Mouse (Mus musculus) regulatory T cell (primary cell): Measurements from ENCODE around the gene Pla2g4c.

Source experiments
- in situ Hi-C: fragments of 300-600 bp; cut with MboI, MseI; formaldehyde crosslinking; loops from one replicate; pipeline ENCODE4 v1.15.1; 2025; ENCODE audit warnings: high pct_unique_total_duplicates

The Pla2g4c gene

GRCm38 (mm10) chr7:13355943-13356342 lies 31.5 kb downstream of the Pla2g4c start:
- in situ Hi-C loops: loop anchor here (25.0 kb wide), 1 partner anchor 956 kb away; no protein-coding TSS in a partner anchor

DNA sequence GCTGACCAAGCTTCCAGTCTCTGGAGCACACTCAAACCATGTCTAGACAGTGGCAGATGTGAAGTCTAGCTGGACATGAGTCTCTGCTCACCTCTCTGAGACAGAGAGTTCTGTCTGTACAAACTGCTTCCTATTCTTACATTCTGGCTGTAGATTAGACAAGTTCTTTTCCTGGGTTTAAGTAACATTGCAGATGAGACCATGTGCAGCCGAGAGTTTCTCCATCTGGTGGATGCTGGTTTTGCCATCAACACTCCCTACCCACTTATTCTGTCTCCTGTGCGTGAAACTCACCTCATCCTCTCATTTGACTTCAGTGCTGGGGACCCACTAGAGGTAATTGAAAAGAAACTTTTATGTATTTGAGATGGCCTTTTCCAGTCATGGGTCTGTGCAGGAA lies 56.1 kb downstream of the Pla2g4c start:
- in situ Hi-C loops: no loop called here

DNA sequence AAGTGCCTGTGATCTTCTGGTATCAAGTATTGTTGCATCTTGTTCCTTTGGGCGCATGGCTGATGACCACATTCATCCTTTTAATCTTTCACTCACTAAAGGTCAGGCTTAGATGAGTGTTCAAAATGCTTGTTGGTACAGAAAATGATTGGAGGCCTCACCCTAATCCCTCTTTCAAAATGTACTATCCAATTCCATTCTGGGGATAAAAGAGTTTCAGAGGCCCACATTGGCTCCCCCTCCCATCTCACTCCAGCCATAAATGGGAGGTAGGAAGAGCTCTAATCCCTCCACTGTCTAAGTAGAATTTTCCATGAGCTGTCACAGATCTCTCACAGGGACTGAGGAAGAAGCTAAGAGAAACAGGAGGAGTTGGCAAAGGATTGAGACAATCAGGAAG lies 73.4 kb downstream of the Pla2g4c start, which contains the start of gene Cabp5:
Cabp5 (plus strand) TSS at position 301 of the 400 bp plus-strand sequence.
- in situ Hi-C loops: no loop called here
